Mouse (Mus musculus) liver, embryonic 14.5 days (tissue): ENCODE data around the gene Akt3. TPM values are rescaled to one million over a fixed set of nuclear protein-coding genes. Genes with fewer than 3 reads are reported as not detected.

ENCODE experiments used
- ATAC-seq: fragments of 200-750 bp; cut with Nextera tagmentation; 2 replicates; pipeline ENCODE4 v1.8.0; 2017; ENCODE audit warnings: moderate number of reproducible peaks, mild to moderate bottlenecking, moderate library complexity; ENCODE audit not compliant: insufficient read depth
- DNase-seq, 3 experiments: peaks; one replicate each; pipeline ENCODE4 v3.0.0-alpha.2; 2012 to 2013; ENCODE audit warnings: low read depth in 3 of 3, low spot score in 3 of 3
- H3K27ac ChIP-seq: fragments of 300-500 bp; sonication (generic); 2 replicates; pipeline ENCODE4 v1.5.1; 2014; ENCODE audit warnings: moderate library complexity, mild to moderate bottlenecking, control low read depth, inconsistent platforms
- H3K27me3 ChIP-seq: fragments of 300-500 bp; sonication (generic); 2 replicates; pipeline ENCODE4 v1.6.1; 2014; ENCODE audit warnings: mild to moderate bottlenecking, low read length, moderate library complexity; ENCODE audit not compliant: control insufficient read depth, insufficient read depth
- H3K36me3 ChIP-seq: fragments of 300-500 bp; sonication (generic); replicated peaks from 2 replicates; pipeline ENCODE4 v1.6.1; 2014; ENCODE audit warnings: low read depth; ENCODE audit not compliant: control insufficient read depth, insufficient read depth
- H3K4me1 ChIP-seq, 2 experiments: fragments of 200-500 bp in 1 of 2; fragments of 300-500 bp in 1 of 2; sonication (generic) in 1 of 2; replicated peaks; 2 replicates each; pipeline ENCODE4 v1.6.1; 2012 to 2014; ENCODE audit warnings: antibody characterized with exemption in 1 of 2, inconsistent platforms in 1 of 2, low read length in 1 of 2; ENCODE audit not compliant: control insufficient read depth in 2 of 2, insufficient read depth in 2 of 2
- H3K4me2 ChIP-seq: fragments of 300-500 bp; sonication (generic); 2 replicates; pipeline ENCODE4 v1.6.1; 2014; ENCODE audit warnings: low read depth, mild to moderate bottlenecking, control low read depth, moderate library complexity
- H3K4me3 ChIP-seq, 2 experiments: fragments of 200-500 bp in 1 of 2; fragments of 300-500 bp in 1 of 2; sonication (generic) in 1 of 2; 2 replicates each; pipeline ENCODE4 v1.5.1; 2012 to 2014; ENCODE audit warnings: low read depth in 2 of 2, low read length in 2 of 2, mild to moderate bottlenecking in 2 of 2, control low read depth in 1 of 2, inconsistent platforms in 1 of 2, moderate library complexity in 1 of 2; ENCODE audit not compliant: insufficient read depth in 1 of 2
- H3K9ac ChIP-seq: fragments of 300-500 bp; sonication (generic); replicated peaks from 2 replicates; pipeline ENCODE4 v1.6.1; 2014; ENCODE audit warnings: mild to moderate bottlenecking, control low read depth, moderate library complexity
- H3K9me3 ChIP-seq: fragments of 300-500 bp; sonication (generic); 2 replicates; pipeline ENCODE4 v1.6.1; 2016; ENCODE audit warnings: low read length, mixed read lengths; ENCODE audit not compliant: control insufficient read depth
- CTCF ChIP-seq: IDR thresholded peaks from 2 replicates; pipeline ENCODE4 v1.5.1; 2016; ENCODE audit warnings: antibody characterized with exemption, low read depth, control low read depth
- EP300 ChIP-seq: IDR thresholded peaks from 2 replicates; pipeline ENCODE4 v1.6.1; 2016; ENCODE audit warnings: antibody characterized with exemption, low read depth
- WGBS: fragments of 180-500 bp; shearing (Covaris S2); extraction: QIAGEN DNeasy Blood & Tissue Kit; methylation state at CpG from one replicate; pipeline ENCODE4 v1.1.7; 2014; ENCODE audit not compliant: insufficient replicate concordance; 5-methylcytosine and 5-hydroxymethylcytosine counted together
- polyA plus RNA-seq, 2 experiments: library from polyadenylated mRNA; depleted of rRNA in 1 of 2; stranded (reverse) in 1 of 2; unstranded in 1 of 2; fragments of >200 nt; fragmentation: Nextera tagmentation in 1 of 2; extraction: Ambion mirVana in 1 of 2; gene quantifications; 2 replicates each; pipeline versions ENCODE4 v1.2.1 to v1.2.3; 2012 to 2014

The Akt3 gene
- polyA plus RNA-seq, 2 experiments: 0.56 to 1.1 TPM

- DNase-seq (no peak), ATAC-seq (no peak)
- no peaks in the 10 kb centered on the region for H3K27me3 ChIP-seq
- H3K27ac ChIP-seq: no peak overlapping the region
- no peak overlapping the region for H3K4me2 ChIP-seq
- no peak overlapping the region for H3K9ac ChIP-seq
- no peak for TF ChIP-seq EP300
- TF ChIP-seq CTCF: no peak
- H3K36me3 ChIP-seq: no peaks in the 10 kb centered on the region
- H3K9me3 ChIP-seq: no peaks in the 10 kb centered on the region
- no peak overlapping the region for H3K4me3 ChIP-seq
- no peaks in the 10 kb centered on the region; a peak in 1 of 4 replicates for H3K4me1 ChIP-seq
- 70% methylated on average over 2 of the region's 2 CpGs for WGBS
These were observed 147.2 kb downstream of the Akt3 start for GRCm38 (mm10) chr1:177110665-177111271.

DNA sequence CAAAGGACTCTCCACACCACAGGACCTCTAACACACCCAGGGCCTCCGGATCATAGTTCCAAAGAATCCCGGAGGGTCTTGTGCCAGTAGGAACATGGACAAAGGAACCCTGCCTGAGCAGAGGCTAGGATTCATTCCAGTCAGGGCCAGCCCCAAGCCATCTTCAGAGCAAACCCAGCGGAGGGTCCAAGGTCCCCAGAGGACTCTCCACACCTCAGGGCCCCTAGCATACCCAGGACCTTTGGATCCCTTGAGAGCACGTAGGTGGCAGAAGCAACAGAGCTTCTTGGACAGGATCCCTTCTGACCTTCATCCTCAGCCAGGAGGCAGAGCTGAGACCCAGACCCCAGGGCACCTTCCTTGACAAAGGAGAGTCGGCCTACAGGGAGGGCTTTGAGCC lies 167.5 kb downstream of the Akt3 start:
- Histone ChIP-seq H3K4me1 (no peaks in the 10 kb centered on the region), H3K27me3 (no peaks in the 10 kb centered on the region), H3K4me3 (no peak overlapping the region), H3K9ac (no peak overlapping the region), H3K4me2 (no peak overlapping the region), H3K36me3 (no peaks in the 10 kb centered on the region), H3K9me3 (no peaks in the 10 kb centered on the region), H3K27ac (no peak overlapping the region)
- DNase-seq (no peak), ATAC-seq (no peak)
- TF ChIP-seq CTCF (no peak), EP300 (no peak)
- 64% methylated on average over 5 of the region's 5 CpGs for WGBS

DNA sequence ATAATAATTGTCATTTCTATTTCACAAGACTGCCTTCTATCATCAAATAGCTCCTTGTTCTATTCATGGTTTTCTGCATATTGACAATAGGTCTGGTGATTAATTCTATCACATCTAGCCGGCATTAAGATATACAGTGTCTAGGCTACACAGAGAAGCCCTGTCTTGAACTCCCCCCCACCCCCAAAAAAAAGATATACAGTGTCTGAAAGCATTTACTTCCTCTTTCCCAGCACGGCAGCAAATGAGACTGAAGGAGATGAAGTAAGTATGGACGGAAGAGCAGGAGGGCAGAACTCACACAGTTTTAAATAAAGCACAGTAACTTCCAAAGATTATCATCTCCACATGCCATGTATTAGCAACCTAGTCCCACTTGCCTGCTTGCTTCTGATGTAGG lies 168.5 kb downstream of the Akt3 start:
- Histone ChIP-seq H3K9me3 (no peaks in the 10 kb centered on the region), H3K4me1 (no peaks in the 10 kb centered on the region), H3K27me3 (no peaks in the 10 kb centered on the region), H3K9ac (no peak overlapping the region), H3K27ac (no peak overlapping the region), H3K4me2 (no peak overlapping the region), H3K4me3 (no peak overlapping the region), H3K36me3 (no peaks in the 10 kb centered on the region)
- 18% methylated on average over 3 of the region's 3 CpGs for WGBS
- DNase-seq: no peak
- TF ChIP-seq CTCF (no peak), EP300 (no peak)
- no peak for ATAC-seq

GRCm38 (mm10) chr1:177089048-177089447 lies 169.0 kb downstream of the Akt3 start:
- no peak overlapping the region for H3K27ac ChIP-seq
- 31% methylated on average over 4 of the region's 4 CpGs for WGBS
- no peaks in the 10 kb centered on the region for H3K4me1 ChIP-seq
- no peak for TF ChIP-seq CTCF
- TF ChIP-seq EP300: no peak
- H3K4me3 ChIP-seq: no peak overlapping the region
- no peak overlapping the region for H3K9ac ChIP-seq
- ATAC-seq (no peak), DNase-seq (no peak)
- no peaks in the 10 kb centered on the region for H3K9me3 ChIP-seq
- H3K27me3 ChIP-seq: no peaks in the 10 kb centered on the region
- no peak overlapping the region for H3K4me2 ChIP-seq
- H3K36me3 ChIP-seq: no peaks in the 10 kb centered on the region

DNA sequence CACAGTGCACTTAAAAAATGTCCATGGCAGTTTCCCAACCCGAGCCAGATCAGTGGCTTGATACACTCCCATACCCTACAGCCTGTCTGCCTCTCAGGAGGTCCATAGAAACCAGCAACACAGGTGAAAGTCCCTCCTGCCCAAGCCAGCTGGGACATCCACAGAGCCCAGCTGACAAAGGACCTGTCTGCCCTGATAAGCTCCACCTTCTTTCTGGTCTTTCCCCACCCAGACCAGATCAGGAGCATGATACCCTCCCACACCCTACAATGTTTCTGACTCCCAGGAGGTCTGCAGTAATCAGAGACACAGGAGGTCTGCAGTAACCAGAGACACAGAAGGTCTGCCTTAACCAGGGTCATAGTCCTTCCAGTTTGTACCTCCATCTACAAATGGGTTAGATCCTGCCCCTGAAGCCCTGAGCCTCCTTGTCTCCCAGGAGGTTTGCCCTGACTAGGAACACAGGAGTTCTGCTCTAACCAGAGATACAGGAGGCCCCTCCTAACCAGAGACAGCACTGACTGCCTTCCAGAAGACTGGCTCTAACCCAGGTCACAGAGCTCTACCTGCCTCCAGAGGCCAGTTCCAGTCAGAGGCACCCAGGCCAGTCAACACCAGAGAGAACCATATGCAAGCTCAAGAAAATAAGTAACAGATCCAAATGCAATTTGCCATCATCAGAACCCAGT lies 175.9 kb downstream of the Akt3 start:
- Histone ChIP-seq H3K4me3 (no peak overlapping the region), H3K27ac (no peak overlapping the region), H3K27me3 (no peaks in the 10 kb centered on the region), H3K4me1 (peaks cover 0 to 5% of the 10 kb centered on the region in 2 experiments; a peak in 2 of 4 replicates), H3K36me3 (no peaks in the 10 kb centered on the region), H3K9me3 (no peaks in the 10 kb centered on the region), H3K9ac (no peak overlapping the region), H3K4me2 (no peak overlapping the region)
- whole genome bisulfite sequencing: 47% methylated on average over 1 of the region's 1 CpGs
- ATAC-seq (peak; percentile 80), DNase-seq (no peak)
- TF ChIP-seq EP300 (no peak), CTCF (no peak)
